Mouse (Mus musculus) ES-E14 (cell line): ENCODE data around the gene Adam26b.
"Not testable (repeated sequence)": the region's sequence is repeated elsewhere in the genome, so short reads cannot be mapped to it uniquely, and the experiment has no call there.

Source experiments
- CHD2 ChIP-seq: IDR thresholded peaks from 2 replicates; pipeline ENCODE4 v1.6.1; 2014; ENCODE audit warnings: mild to moderate bottlenecking, low read depth, low read length, inconsistent platforms
- HCFC1 ChIP-seq: IDR thresholded peaks from 2 replicates; pipeline ENCODE4 v1.6.1; 2012; ENCODE audit warnings: low read length, inconsistent platforms, borderline replicate concordance; ENCODE audit not compliant: insufficient read depth
- ZC3H11A ChIP-seq: IDR thresholded peaks from 2 replicates; pipeline ENCODE4 v1.6.1; 2012; ENCODE audit warnings: low read depth, mild to moderate bottlenecking, inconsistent platforms, low read length, borderline replicate concordance
- ZNF384 ChIP-seq: IDR thresholded peaks from 2 replicates; pipeline ENCODE4 v1.6.1; 2012; ENCODE audit warnings: low read depth, low read length, inconsistent platforms

GRCm38 (mm10) chr8:43528006-43528405 is at the start of gene Adam26b:
- not testable (repeated sequence) for TF ChIP-seq CHD2, ZNF384, ZC3H11A, HCFC1
